Mouse (Mus musculus) ES-Bruce4 (cell line): Measurements from ENCODE around the gene Gadd45g. TPM values are rescaled to one million over a fixed set of nuclear protein-coding genes. Genes with fewer than 3 reads are reported as not detected.

Source experiments
- H3K27ac ChIP-seq: 2 replicates; pipeline ENCODE4 v1.5.1; 2012; ENCODE audit warnings: low read length, inconsistent platforms; ENCODE audit not compliant: insufficient read depth
- H3K27me3 ChIP-seq: 2 replicates; pipeline ENCODE4 v1.6.1; 2012; ENCODE audit warnings: mild to moderate bottlenecking, low read length, inconsistent platforms; ENCODE audit not compliant: control insufficient read depth, poor library complexity, insufficient read depth, severe bottlenecking
- H3K36me3 ChIP-seq: 2 replicates; pipeline ENCODE4 v1.6.1; 2012; ENCODE audit warnings: inconsistent platforms, mild to moderate bottlenecking, low read length, moderate library complexity; ENCODE audit not compliant: control insufficient read depth, poor library complexity, insufficient read depth, severe bottlenecking
- H3K4me1 ChIP-seq: one replicate; pipeline ENCODE4 v1.8.1; 2011; ENCODE audit warnings: low read length; ENCODE audit not compliant: control insufficient read depth, insufficient read depth
- H3K4me3 ChIP-seq: 2 replicates; pipeline ENCODE4 v1.5.1; 2011; ENCODE audit warnings: low read depth, mild to moderate bottlenecking, low read length
- H3K9ac ChIP-seq: 2 replicates; pipeline ENCODE4 v1.6.1; 2012; ENCODE audit warnings: low read depth, mild to moderate bottlenecking, inconsistent platforms; ENCODE audit not compliant: poor library complexity, severe bottlenecking
- H3K9me3 ChIP-seq: replicated peaks from 2 replicates; pipeline ENCODE4 v1.6.1; 2012; ENCODE audit warnings: mild to moderate bottlenecking, low read length, inconsistent platforms; ENCODE audit not compliant: control insufficient read depth, poor library complexity, insufficient read depth, severe bottlenecking
- CTCF ChIP-seq: IDR thresholded peaks from one replicate; pipeline ENCODE4 v1.8.1; 2011; ENCODE audit warnings: low read depth, low read length
- EP300 ChIP-seq: IDR thresholded peaks from 2 replicates; pipeline ENCODE4 v1.6.1; 2011; ENCODE audit warnings: low read depth, low read length; ENCODE audit not compliant: insufficient read depth
- POLR2A ChIP-seq: IDR thresholded peaks from one replicate; pipeline ENCODE4 v1.8.1; 2011; ENCODE audit warnings: low read length; ENCODE audit not compliant: insufficient read depth
- polyA plus RNA-seq: library from polyadenylated mRNA; stranded (reverse); fragments of >200 nt; gene quantifications from 2 replicates; pipeline ENCODE4 v1.2.4, GENCODE M21; 2011; ENCODE audit warnings: low read depth; ENCODE audit not compliant: missing spikeins, insufficient read depth, insufficient read length

Gene Gadd45g
- polyA plus RNA-seq, 1 experiment: 6.4 TPM

DNA sequence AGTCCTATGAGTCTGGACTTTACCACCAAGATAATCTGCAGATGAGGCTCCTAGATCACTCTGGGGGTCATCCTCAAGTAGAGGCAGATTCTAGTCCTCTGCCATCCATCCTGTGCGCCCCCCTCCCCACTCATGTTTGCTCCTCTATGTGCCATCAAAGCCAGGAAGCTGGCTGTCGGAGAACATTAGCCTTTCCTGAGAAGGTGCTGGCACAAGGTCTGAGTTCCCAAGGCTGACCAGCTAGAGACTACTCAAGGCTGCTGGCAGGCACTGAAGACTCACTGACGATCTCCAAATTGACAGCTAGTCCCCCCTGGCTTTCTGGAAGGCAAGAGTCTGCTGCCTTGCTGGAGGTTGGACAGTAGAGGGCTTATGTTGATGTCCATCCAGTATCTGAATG is 35.7 kb downstream of the Gadd45g start:
- TF ChIP-seq CTCF (no peak), POLR2A (no peak)
- no peaks in the 10 kb centered on the region for H3K36me3 ChIP-seq
- no peaks in the 10 kb centered on the region for H3K27me3 ChIP-seq
- no peaks in the 10 kb centered on the region for H3K9me3 ChIP-seq
- no peak overlapping the region for H3K4me3 ChIP-seq
- no peak overlapping the region for H3K9ac ChIP-seq
- H3K4me1 ChIP-seq: no peaks in the 10 kb centered on the region
- no peak overlapping the region for H3K27ac ChIP-seq

DNA sequence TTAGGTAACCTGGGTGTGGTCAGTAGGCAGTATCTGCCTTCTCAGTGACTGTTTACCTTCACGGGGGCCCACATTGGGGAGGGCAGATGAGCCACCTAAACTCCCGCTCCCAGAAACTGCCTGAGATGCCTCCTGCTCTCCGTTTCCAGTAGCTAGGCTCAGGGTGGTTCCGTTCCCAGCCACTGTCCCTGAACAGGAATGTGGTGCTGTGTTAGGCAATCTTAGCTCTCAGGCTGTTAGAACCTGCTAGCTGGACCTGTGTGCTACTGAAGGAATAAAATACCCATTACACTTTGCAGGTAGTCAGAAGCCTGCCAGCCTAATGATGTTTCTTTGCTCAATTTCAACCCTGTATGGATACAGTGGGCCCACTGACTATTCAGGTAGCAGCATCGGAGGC is 37.8 kb downstream of the Gadd45g start:
- no peak overlapping the region for H3K27ac ChIP-seq

DNA sequence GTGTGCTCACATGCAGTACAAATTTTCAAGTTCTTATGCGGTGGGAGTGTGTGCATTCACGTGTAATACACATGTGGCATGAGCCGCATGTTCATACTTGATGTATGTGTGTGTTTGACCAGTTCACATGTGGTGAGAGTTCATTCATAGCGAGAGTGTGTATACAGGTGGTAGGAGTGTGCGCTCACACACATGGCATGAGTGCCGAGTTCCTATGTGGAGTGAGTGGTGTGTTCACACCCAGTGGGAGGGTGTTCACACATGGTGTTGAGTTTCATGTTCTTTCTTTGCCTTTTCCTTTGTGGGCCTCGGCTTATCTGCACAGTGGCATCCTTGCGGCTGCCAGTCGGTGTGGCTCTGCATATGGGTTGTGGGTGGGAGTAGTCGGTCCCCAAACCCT is 39.1 kb downstream of the Gadd45g start:
- H3K27ac ChIP-seq: no peak overlapping the region
- H3K9me3 ChIP-seq: no peaks in the 10 kb centered on the region
- no peaks in the 10 kb centered on the region for H3K27me3 ChIP-seq
- TF ChIP-seq POLR2A: no peak
- TF ChIP-seq CTCF: no peak
- no peak for TF ChIP-seq EP300
- no peak overlapping the region for H3K4me3 ChIP-seq
- no peak overlapping the region for H3K9ac ChIP-seq
- no peaks in the 10 kb centered on the region for H3K36me3 ChIP-seq
- no peaks in the 10 kb centered on the region for H3K4me1 ChIP-seq

More for the DNA sequence above, 37.8 kb downstream of the Gadd45g start:
- Histone ChIP-seq H3K4me1 (no peaks in the 10 kb centered on the region), H3K4me3 (no peak overlapping the region), H3K9me3 (no peaks in the 10 kb centered on the region), H3K9ac (no peak overlapping the region), H3K27me3 (no peaks in the 10 kb centered on the region), H3K36me3 (no peaks in the 10 kb centered on the region)
- TF ChIP-seq EP300 (no peak), CTCF (no peak), POLR2A (no peak)

DNA sequence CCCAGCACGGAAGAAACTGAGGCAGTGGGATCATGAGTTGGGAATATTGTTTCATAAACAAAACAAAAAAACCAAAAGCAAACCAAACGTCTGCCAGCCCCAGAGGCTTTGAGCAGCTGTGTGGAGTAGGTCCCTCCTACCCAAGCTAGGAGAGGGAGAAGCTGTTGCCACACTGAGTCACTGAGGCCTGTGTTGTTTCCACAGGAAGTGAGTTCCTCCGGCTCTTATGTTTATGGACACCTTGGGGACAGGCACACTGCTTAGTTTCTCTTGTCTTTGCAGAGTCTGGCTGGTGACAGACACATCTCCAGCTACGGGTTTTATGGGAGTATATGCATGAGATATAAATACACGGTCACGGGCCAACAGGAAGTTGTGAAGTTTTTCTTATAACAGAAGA is 39.6 kb downstream of the Gadd45g start:
- H3K9ac ChIP-seq: no peak overlapping the region
- no peaks in the 10 kb centered on the region for H3K27me3 ChIP-seq
- H3K4me1 ChIP-seq: no peaks in the 10 kb centered on the region
- H3K9me3 ChIP-seq: no peaks in the 10 kb centered on the region
- H3K4me3 ChIP-seq: no peak overlapping the region
- TF ChIP-seq POLR2A: no peak
- no peak for TF ChIP-seq CTCF
- TF ChIP-seq EP300: no peak
- no peak overlapping the region for H3K27ac ChIP-seq
- H3K36me3 ChIP-seq: no peaks in the 10 kb centered on the region

DNA sequence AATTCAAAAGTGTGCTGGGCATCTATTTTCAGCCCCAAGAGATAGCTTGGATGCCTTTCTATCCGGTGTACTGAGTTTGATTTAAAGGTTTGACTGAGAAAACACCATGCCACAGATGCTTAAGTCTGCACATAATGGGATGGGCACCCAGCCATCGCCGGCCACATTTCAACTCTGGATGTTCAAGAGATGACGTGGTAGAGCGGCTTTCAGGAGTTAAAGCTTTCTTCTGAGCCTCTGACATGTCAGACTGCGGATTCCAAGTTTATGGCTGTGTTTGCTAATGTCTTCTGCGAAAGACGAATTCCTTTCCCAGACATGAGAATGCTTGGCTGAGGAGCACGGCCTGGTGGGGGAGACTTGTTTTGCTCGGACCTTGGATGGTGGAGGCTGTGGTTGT is 40.2 kb downstream of the Gadd45g start:
- no peaks in the 10 kb centered on the region for H3K4me1 ChIP-seq
- H3K27ac ChIP-seq: no peak overlapping the region
- no peak for TF ChIP-seq POLR2A
- TF ChIP-seq EP300: no peak
- no peak for TF ChIP-seq CTCF
- no peaks in the 10 kb centered on the region for H3K27me3 ChIP-seq
- no peak overlapping the region for H3K4me3 ChIP-seq
- no peaks in the 10 kb centered on the region for H3K9me3 ChIP-seq
- no peaks in the 10 kb centered on the region for H3K36me3 ChIP-seq
- no peak overlapping the region for H3K9ac ChIP-seq

DNA sequence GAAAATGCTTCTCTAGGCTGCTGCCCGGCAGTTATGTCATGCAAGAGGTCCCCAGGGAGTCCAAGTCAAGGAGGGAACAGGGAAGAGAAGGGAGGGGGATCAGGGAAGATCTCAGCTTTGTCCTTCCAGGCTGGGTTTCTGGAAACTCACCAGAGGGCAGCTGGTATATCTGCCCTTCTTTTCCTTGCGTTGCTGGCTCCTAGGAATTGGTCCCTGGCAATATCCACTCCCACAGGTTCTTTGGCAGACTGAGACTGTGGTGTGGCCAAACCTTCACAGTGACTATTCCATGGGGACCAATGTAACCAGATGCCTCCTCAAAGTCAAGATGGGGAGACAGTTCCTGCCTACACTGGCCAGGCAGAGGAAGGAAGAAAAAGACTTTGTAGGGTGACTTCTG is 41.9 kb downstream of the Gadd45g start:
- Histone ChIP-seq H3K27me3 (no peaks in the 10 kb centered on the region), H3K27ac (no peak overlapping the region), H3K9ac (no peak overlapping the region), H3K36me3 (no peaks in the 10 kb centered on the region), H3K4me1 (no peaks in the 10 kb centered on the region), H3K9me3 (no peaks in the 10 kb centered on the region), H3K4me3 (no peak overlapping the region)
- TF ChIP-seq POLR2A: no peak
- no peak for TF ChIP-seq EP300
- no peak for TF ChIP-seq CTCF
